Mouse (Mus musculus) T-helper 17 cell (primary cell): ENCODE results near the gene Ggct.
"Not testable (repeated sequence)": the region's sequence is repeated elsewhere in the genome, so short reads cannot be mapped to it uniquely, and the experiment has no call there.

ENCODE experiments used
- in situ Hi-C, 2 experiments: fragments of 300-600 bp; cut with MboI, MseI; formaldehyde crosslinking; loops; 1 replicate in 1 of 2; 2 replicates in 1 of 2; pipeline ENCODE4 v1.15.1; 2025; ENCODE audit warnings: high pct_unique_total_duplicates in 2 of 2

Ggct gene

GRCm38 (mm10) chr6:54954659-54955414 is 37.9 kb downstream of the Ggct start:
- in situ Hi-C loops = no loop called here

- in situ Hi-C loops = not testable (repeated sequence)
Observed at GRCm38 (mm10) chr6:54953399-54953798, 39.4 kb downstream of the Ggct start.

DNA sequence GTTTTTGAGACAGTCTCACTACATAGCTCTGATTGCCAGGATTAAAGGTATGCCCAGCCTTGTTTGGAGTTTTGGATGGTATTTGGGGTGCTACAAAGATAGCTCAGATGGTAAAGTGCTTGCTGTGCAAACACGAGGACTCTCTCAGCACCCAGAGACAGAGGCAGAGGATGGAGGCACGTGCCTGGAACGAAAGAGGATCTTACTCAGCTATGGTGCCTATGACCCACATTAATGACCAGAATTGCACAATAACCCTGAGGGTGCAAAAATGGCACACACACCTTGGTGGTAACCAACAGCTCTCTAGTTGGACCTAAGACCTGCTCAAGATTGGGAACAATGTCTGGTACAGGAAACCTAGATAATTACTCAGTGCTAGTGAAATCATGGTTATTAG is 40.2 kb downstream of the Ggct start:
- in situ Hi-C loops = no loop called here

DNA sequence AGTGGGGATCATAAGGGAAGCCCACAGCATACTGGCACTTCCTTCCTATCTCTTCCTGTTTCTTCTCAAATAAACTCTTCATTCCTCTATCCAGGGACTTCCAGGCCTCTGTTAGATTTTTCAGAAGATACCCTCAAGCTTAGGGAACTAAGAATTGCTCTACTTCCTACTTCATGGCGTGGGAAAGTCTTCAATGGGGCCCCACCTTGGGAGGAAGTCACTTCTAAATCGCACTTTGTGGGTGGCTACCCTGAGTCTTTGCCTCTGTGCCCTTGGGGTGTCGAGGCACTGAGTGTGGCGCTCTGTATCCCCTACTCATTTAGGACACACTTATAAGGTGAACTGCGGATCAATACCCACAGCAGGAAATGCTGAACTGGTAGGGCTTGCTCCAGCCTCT is 44.1 kb downstream of the Ggct start:
- in situ Hi-C loops = no loop called here

- in situ Hi-C loops = no loop called here
Observed at GRCm38 (mm10) chr6:54946241-54946953, 46.4 kb downstream of the Ggct start.

GRCm38 (mm10) chr6:54944551-54944950 is 48.2 kb downstream of the Ggct start:
- in situ Hi-C loops = no loop called here

DNA sequence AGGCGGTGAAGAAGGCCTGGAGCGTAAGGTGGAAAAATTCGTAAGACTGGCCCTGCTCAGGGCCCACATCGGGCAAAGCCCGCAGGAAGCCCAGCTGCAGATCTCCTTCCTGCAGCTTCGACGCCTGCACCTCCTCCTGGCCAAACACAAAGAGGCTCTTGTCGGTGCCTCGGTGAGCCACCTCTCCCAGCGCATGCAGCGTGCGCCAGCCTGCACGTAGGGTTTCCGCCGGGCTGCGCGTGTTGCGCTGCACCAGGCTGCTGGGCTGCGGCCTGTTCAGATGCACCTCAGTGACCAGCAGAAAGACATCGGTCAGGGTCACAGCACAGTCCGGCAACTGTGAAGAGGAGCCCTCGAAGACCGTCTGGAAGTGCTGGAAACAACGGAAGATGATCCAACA is 49.0 kb downstream of the Ggct start:
- in situ Hi-C loops = no loop called here

DNA sequence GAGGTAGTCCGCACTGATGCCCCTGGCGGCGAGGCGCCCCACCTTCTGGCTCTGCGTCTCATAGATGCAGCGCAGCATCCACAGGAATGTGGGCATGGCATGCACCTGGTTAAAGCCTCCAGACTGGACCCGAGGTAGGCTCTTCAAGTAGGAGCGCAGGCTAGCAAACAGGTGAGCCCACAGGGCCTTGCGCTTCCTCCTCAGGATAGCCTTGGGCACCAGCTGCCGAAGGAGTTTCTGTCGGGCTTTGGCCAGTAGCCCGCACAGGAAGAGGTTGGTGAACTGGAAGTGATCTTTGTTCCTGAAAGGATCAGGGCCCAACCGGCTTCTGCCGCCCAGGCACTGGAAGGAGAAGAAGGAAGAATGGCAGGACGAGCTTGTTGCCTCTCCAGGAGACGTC is 49.5 kb downstream of the Ggct start:
- in situ Hi-C loops = no loop called here

DNA sequence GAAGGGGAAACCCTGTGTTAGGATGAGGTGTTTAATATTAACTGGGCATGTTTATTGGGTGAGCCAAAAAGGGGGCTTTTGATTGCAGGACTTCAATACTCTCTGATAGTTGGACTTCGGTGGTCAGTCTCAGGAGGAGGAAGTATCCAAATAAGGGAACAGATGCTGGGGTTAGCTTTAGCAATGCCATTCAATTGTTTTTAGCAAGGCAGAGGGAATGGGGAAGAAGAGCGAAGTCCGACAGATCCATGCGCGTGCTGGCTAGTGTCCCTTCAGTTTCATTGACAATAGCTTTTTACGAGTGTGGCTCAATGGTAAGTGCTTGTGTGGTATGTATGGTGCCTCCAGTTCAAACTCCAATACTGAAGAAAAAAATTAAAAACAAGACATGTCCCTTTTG is 51.6 kb downstream of the Ggct start:
- in situ Hi-C loops = no loop called here

- in situ Hi-C loops = no loop called here
Observed at GRCm38 (mm10) chr6:54940126-54940525, 52.6 kb downstream of the Ggct start.

GRCm38 (mm10) chr6:54939631-54940030 is 53.1 kb downstream of the Ggct start:
- in situ Hi-C loops = no loop called here

DNA sequence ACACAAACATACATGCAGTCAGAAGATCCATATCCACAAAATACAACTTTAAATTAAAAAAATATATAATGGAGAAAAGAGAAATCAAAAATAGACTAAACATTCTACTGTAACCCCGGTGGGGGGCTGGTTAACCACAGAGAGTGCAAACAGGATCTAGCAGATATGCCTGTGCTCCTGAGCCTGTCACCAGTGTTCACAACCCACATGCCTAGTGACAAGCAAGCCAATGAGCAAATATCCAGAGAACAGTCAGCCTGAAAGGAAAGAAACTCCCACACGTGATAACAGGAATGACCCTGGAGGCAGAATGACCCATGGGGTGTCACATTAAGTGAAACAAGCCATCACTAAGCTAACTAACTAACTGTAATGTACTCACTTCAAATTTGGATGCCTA is 56.3 kb downstream of the Ggct start:
- in situ Hi-C loops = no loop called here

DNA sequence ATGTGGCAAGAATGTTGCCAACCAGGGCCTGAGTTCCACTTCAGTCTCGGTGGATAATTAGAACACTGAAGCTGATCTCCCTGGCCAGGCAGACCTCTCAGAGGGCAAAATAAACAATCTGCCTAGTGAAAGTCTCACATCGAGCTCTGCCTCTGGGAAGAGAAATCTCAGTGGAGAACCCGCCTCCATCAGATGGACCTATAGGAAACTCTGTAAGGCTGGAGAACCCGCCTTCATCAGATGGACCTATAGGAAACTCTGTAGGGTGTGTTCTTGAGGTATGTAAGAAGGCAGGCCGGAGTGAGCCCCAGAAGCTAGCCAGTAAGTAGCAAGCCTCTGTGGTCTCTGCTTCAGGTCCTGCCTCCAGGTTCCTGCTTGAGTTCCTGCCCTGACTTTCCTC is 57.8 kb downstream of the Ggct start:
- in situ Hi-C loops = no loop called here

DNA sequence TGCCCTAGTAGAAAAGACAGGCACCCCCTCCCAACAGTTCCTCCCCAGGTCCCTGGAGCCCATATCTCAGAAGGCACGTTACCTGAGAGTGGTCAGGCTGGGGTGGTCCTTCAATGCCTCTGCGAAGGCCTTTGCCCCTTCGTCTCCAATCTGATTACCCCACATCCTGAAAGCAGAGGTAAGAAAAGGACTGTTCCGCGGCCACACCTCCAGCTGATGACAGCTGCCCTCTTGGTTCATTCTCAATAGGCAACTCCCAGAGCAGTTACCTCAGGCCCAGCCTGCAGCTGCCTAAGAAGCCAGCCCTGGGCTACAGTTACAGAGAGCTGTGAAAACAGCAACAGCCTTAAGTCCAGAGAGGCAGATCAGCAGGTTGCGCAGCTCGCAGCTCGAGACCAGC is 58.4 kb downstream of the Ggct start:
- in situ Hi-C loops = no loop called here

GRCm38 (mm10) chr6:54933866-54934265 is 58.9 kb downstream of the Ggct start:
- in situ Hi-C loops = no loop called here

- in situ Hi-C loops = no loop called here
Observed at GRCm38 (mm10) chr6:54933216-54933615, 59.5 kb downstream of the Ggct start.
